Mouse (Mus musculus): ENCODE measurements around the gene Tbxas1.
A peak's percentile ranks its signal among the peaks of the same experiment; 100 is the strongest.

Tbxas1 gene

DNA sequence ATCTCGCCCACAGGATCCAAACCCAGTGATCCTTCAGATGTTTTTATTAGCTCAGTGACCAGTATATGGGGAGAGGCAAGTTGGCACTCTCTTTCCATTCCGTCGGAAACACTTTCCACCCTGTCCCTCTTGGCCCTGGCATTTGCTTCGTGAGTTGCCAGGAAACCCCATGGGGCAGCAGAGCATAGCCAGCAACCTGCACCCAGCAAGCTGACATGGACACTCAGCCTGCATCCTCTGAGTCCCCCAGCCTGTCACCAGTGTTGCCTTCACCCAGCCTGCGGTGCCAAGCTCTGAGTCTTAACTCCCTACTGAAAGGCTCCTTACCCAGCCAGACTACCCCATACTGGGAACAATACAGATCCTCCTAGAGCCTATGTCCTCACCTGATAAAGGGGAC is 173.9 kb downstream of the Tbxas1 start:
- DNase-seq (ENCODE audit: low read depth, low spot score) = no peak

DNA sequence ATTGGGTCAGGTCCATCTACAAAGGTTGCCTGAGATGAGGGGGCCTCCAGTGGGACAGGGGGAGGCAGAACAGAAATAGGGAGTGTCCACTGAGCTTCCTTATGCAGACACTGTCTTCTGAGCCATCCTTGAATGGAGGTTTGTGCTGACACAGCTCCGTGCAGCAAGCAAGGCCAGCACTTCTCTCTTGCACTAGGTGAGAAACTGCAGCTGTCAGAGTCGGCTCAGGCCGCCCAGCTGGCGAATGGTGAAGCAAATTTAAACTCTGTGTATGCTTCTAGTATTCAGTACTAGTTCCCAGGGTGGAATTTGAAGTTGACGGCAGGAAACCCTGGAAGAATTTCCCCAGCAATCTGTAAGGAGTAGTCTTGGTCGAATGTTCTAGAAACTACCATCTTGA is 175.6 kb downstream of the Tbxas1 start:
- DNase-seq (ENCODE audit: low read depth, low spot score) = no peak

DNA sequence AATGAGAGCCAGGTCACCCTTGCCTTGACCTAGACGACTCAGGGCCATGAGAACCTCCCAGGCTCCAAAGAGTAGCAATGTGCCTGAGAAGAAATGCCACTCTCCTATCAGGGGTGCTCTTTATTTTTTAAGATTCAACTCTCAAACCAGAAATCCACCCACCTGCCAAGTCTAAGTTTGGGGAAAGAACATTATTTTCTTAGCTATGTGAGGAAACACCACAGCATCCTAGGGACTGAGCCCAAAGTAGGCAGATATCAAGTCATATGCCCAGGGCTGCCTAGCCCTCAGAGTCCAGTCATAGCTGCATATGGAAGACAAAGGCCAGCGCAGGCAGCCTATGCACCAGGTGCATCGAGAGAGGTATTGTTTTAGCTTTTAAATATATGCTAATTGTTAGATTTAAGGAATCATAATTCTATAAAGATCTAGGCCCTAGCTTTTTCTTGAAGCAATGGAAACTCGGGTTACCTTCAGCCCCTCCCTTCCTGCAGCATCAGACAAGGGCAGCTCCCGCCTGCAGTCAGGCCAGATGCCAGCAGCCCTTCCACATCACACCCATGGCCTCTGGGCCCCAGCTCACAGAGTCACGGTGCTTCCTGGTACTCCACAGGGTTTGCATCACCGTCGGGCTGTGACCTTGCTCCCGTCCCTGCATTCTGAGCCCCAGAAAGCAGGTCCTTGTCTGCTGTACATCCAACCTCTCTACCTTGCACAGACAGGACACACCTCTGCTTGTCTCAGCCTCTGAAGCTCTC is 176.8 kb downstream of the Tbxas1 start:
- DNase-seq (ENCODE audit: low read depth, low spot score) = no peak

DNA sequence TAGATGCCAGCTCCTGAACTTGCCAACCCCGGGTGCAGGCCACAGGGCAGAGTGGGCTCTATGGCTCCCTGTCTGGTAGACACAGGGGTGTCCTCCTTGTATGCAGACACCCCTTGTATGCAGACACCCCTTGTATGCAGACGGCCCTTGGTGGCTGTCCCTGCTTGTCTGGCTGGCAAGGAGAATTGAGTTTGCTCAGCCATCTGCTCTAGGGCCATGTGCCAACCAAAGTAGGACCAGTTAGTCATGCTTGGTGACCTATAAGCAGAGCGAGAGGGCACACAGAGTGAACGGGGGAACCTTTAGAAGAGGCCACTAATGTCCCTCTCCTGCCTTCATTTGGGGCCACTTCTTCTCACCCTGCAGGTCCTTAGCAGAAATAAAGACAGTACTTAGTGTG is 177.4 kb downstream of the Tbxas1 start:
- no peak for DNase-seq (ENCODE audit: low read depth, low spot score)

DNA sequence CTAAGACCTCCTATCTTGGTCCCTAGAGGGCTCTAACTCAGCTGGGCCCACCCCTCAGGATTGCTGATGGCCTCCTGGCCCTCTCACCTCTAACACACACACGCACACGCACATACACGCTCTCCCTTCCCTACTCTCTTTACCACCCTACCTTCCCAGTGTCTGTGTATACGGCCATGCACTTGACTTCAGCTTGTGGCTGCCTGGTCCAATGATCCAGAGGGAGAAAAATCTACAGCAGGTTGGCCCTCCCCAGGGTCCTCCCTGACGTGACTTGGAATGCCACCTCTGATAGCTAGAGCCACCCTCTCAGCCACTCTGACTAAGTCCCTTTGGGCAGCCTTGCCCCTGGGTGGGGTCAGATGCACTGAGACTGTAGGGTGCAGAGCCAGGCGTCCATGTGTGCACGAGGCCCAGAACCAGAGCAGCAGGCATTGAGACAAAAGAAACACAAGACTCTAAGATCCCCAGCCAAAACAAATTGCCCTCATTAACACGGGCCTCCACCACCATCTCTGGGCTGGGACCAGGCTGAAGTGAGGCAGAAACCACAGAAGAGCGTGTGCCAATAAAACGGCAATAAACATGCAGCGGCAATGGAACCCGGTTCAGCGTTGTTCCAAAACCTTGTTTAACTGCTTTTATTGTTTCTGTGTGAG is 179.1 kb downstream of the Tbxas1 start:
- DNase-seq (ENCODE audit: low read depth, low spot score) = no peak

DNA sequence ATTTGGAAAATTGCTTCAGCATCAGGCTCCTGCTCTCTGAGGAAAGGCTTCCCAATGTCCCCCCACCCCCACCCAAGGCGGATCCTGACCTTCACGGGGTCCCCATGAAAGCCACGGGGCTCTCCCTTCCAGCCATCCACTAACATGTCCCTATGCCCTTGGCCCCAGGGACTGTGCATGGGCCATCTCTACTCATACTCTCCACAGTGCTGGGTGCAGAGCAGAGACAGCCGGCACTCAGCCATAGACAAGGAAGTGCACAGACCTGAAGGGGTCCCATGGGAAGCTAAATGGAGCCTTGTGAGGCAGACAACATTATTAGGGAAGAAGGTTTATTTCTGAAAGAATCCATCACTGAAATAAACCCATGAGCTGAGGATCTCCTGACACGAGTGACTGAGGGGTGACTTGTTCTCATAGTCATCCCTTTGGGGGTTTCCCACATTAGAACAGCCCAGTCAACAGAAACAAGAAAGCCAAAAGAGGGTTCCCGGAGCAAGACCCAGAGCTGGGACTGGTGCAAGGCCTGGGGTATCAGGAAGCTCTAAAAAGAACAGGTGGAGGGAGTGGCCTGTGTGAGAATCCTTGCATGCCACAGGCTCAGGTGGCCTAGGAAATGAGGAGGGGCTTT is 179.8 kb downstream of the Tbxas1 start:
- DNase-seq (ENCODE audit: low read depth, low spot score) = peak; percentile 15

DNA sequence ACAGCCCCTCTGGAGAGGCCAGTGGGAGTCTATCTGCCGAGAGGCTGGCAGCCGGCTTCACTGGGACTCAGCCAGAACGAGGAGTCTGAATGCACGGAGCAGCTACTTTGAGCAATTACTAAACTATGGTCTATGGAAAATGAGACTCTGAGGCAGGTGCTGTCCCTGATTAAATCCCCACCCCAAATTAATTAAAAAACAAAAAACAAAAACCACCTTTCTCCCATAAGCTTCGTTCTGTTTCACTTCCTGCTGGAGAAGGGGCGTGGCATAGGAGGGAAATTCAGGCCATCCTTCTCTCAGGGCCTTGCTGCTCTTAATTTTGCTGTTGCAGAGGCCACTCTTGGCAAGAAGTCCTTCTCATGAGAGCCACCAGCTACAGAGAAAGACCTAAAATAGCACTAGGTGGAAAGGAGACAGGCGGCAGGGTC is 180.6 kb downstream of the Tbxas1 start:
- DNase-seq (ENCODE audit: low read depth, low spot score) = peak; percentile 33

DNA sequence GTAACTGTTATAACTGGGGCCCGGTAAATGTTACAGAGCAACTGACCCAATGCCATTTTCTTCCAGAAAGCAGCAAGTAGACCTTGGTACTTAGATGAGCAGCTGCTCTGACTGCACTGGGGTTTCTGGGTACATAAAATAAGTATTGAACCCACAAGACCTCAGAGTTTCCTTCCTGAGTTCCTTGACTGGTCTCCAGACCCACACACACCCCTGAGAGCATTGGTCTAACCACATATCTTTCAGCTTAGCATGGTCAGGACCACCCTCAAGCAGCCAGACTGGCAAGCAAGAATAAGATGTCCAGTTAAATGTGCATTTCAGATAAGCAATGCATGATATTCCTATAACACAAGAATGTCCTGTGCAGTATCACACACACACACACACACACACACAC is 182.0 kb downstream of the Tbxas1 start:
- DNase-seq (ENCODE audit: low read depth, low spot score) = no peak

DNA sequence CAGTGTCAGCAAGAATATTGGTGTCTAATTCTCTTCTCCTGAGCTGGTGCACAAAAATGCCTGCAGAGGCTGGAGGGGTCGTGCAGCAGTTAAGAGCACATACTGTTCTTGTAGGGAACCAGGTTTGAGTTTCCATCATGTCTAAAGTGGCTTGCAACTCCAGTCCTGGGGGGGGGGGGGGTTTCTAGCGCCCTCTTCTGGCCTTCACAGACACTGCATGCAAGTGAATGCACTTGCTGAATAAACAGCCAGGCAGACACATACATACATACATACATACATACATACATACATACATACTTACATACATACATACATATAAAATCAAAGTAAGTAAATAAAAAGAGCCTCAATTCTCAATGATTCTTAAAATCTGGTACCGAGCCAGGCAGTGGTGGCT is 183.2 kb downstream of the Tbxas1 start:
- peak; percentile 28 for DNase-seq (ENCODE audit: low read depth, low spot score)

DNA sequence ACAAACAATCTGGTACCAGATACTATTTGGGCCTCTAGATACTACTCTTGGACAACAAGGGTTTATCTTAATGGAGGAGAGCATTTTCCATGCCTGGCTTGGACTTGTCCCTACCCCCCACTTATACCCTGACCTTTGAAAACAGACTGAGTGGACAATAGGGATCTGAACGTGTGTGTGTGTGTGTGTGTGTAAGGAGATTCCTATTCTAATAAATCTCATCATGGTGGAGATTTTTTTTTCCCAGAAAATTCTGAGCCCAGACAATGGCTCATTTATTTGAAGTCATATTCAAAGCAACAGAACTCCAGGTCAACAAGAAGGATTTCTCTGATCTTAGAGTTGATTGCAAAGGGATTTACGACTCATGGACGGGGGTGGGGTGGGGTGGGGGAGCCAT is 183.7 kb downstream of the Tbxas1 start:
- no peak for DNase-seq (ENCODE audit: low read depth, low spot score)

DNA sequence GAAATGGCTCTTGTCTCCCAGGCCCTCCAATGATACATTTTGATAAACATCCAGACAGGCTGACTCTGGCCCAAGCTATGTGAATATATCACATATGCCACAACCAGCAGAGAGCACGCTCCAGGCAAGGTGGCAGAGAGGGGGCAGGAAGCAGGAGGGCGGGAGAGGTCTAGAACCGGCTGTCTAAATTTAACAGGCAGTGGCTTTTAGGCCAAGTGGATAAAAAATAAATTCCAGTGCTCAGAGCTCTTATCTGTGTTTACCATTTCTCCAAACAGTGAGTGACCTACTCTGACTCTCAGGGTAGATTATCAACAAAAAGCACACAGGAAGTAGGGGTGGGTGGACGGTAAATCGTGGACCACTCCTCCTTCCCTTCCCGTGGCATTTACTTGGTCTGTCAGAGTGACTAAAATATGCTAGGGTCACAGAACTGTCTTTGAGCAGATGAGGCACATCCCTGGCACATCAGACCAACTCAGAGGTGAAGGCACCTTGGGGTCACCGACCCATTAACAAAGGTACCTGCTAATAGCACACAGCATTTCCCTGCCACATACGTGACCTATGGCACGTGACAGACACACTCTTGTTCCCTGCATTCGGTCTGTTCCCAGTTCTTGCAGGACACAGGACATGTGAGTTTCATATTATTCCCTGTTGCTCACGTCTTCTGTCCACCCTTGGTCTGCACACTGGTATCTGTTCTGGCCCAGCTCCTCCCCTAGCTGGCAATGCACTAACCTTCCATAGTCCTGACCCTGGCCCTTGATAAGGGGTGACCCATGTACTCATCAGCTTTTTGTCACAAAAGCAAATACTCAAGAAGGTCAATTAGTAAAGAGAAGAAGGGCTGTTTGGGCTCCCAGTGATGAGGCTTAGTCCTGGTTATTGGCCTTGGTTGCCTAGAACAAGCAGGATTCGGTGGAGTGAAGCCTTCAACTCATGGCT is 184.6 kb downstream of the Tbxas1 start:
- no peak for DNase-seq (ENCODE audit: low read depth, low spot score)

DNA sequence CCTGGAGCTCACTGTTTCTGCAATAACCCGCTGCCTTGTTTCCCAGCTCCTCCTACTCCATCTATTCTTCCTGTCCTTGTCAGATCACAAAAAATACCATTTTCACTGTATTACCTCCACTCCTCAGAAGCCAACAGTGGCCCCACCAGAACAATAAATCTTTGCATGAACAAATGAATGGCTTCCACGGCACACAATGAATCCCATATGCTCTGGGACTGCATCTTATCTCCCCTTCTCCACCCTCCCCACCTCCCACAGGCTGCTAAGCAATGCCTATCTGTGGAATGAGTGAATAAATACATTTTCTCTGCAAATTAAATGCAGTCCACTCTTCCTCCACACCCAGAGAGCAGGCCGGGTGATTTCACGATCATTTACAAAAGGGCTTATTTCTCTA is 186.0 kb downstream of the Tbxas1 start:
- DNase-seq (ENCODE audit: low read depth, low spot score) = no peak

DNA sequence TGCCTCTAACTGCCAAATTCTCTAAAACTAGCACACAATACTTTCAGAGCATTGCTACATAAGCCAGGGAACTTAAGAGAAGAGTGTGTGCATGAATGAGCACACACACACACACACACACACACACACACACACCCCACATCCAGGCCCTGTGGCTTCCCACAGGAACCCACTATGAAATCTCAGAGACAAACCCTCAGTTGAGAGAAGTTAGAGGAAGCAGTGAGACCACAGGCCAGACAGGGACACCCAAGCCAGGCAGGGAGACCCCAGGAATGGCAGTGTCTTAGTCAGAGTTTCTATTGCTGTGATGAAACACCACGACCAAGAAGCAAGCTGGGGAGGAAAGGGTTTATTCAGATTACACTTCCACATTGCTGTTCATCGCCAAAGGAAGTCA is 188.3 kb downstream of the Tbxas1 start:
- DNase-seq (ENCODE audit: low read depth, low spot score) = no peak

DNA sequence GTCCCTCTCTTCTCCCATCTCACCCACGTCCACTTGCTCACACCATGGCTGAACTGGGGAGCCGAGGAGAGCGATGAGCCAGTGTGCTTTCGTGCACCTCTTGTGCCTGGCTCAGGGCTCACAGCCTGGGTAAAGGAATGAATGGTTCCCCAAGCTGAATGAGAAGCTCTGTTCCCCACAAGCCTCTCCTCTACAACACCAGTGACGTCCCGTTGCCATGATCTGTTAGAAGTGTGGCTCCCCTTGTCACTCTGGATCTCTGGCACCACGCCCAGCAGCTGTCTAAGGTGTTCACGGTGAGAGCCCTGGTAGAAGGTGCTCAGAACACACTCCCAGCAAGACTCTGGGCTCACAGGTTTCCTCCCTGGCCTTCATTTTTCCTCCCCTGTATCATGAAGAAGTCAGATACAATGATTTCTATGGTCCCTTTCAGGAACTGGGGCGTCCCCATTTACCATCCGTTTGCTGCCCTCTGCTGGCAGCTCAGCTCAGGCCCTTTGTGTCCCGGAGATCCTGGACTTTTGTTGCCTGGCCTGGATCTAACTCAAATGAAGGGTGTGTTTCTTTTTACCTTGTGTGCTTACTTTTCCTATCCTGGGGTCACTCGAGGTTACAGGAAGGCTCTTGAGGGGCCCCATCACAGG is 191.9 kb downstream of the Tbxas1 start:
- peak; percentile 70 for DNase-seq (ENCODE audit: low read depth, low spot score)

DNA sequence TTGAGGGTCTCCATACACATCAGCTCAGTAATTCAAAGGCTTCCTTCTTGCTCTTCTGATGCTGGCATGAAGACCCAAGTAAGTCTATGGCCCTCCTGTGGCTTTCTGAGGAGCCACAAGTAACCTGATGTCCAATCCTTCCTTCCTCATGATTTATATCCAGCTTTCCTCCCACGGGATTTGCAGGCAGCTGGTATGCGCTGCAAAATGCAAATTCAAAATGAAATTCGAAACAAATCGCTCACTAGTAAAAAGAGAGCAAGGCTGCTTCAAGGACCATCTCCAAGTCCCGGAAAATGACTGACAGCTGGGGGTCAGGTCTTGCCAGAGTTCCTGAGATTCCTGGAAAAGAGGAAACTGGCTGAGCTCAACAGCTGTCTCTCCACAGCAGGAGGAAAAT is 197.5 kb downstream of the Tbxas1 start:
- no peak for DNase-seq (ENCODE audit: low read depth, low spot score)

DNA sequence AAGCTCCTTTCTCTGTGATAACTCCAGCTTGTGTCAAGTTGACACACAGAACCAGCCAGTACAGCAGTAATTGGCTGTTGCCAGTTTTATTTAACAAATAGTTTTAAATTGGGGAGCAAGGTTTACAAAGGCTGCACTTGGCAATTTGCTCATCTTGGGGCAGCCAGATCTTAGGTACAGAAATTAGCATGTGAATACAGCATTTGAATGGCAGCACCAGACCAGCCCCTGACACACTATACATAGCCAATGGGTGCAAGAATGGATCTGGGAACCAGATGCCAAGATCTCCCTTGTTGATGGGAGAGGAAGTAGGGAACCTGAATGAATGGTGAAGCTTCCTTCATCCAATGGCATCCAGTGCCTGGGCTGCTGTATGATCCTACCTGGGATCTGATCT is 199.0 kb downstream of the Tbxas1 start:
- no peak for DNase-seq (ENCODE audit: low read depth, low spot score)

DNA sequence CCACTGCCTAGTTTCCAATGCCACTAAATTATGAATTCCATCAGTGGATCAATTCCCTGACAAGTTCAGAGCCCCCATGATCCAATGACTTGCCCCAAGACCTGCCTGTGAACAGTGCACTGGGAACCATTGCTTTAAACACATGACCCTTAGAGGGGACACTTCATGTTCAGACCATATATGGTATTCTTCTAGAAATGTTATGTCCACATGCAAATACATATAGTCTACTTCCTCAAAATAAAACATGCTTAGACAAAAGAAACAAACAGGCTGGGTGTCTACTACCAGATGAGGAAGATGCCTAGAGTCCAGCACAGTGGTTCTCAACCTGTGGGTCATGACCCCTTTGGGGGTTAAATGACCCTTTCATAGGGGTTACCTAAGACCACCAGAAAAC is 201.3 kb downstream of the Tbxas1 start:
- no peak for DNase-seq (ENCODE audit: low read depth, low spot score)

DNA sequence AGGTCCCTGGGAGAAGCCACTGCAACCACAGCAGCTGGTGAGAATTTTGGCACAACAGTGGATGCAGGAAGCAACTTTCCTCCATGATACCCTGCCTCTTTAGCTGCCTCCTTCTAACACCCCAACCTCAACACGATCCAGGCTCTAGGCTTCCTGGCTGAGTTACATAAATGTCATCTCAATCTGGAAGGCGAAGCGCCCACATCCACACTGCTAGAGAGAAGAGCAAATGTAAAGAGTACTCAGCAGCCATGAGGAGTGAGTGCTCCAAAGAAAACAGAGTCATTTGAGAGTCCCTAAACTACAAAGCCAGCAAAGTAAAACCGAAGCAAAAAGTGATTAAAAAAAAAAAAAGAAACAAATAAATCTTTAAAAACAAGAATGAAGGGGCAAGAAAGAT is 229.4 kb downstream of the Tbxas1 start:
- DNase-seq (ENCODE audit: low read depth, low spot score) = no peak

DNA sequence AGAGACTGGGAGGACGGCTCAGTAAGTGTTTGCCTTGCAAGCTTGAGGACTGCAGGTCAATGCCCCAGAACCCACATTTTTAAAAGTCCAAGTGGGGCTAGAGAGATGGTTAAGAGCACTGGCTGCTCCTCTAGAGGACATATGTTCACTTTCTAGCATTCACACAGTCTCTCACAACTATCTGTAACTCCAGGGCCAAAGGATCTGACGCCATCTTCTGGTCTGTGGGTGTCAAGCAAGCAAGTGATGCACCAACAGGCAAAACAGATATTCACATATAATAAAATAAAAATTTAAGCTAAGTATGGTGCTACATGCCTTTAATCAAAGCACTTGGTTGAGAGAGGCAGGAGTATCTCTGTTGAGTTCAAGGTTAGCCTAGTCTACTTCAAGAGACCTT is 231.6 kb downstream of the Tbxas1 start:
- peak; percentile 14 for DNase-seq (ENCODE audit: low read depth, low spot score)

DNA sequence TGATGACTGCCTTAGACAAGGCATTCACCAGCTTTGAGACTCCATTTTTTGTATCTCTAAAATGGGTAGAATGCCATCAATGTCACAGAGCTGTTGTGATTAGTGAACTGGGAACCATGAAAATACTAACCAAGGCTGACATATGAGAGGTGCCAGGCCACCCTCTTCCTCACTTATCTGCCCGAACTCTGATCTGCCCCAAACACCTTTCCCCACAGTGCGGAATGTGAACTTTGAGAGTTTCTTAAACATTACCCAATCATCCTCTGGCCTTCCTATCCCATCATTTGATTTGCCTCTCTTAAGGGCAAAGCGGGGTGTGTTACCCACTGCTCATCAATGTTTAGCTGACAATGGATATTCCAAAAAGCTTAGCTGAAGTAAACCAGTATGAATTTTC is 237.5 kb downstream of the Tbxas1 start:
- DNase-seq (ENCODE audit: low read depth, low spot score) = no peak

DNA sequence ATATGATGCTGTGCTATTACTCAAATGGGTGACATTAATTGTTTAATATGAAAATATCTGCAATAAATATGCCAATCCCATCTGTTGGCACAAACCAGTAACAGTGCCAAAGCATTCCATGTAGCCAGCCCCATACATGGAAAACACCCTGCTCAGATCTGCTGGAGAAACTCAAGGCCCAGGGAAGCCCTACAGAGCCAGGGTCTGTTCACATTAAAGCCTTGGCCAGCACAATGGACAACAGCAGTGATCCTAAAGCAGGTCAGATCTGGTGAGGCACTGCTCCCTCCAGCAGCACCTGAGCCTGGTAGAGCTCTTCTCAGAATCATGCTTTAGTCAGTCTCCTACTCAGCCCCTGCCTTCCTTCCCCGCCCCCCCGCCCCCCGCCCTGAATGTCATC is 237.9 kb downstream of the Tbxas1 start:
- no peak for DNase-seq (ENCODE audit: low read depth, low spot score)
